ENCODE assay signal across 8 mouse cellular contexts in the genomic region with DNA sequence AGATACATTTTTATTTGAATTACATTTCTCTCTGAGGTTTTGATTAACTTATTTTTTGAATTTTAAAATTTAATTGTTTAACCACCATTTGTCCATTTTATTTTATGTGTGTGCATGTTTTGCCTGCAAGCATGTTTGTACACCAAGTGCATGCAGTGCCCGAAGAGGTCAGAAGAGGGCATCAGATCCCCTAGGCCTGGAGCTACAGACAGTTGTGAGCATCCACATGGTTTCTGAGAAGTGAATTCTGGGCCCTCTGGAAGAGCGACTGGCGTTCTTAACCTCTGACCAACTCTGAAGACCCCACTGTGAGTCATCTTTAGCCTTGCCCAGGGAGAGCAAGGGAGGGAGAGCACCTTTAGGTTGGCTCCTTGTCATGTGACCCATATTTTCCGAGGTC. TPM values are rescaled to one million over a fixed set of nuclear protein-coding genes. Genes with fewer than 3 reads are reported as not detected.
DNase-seq lines count a peak whose midpoint lies in the region; ATAC-seq and TF ChIP-seq lines count a peak whose summit lies in the region.
"Had no signal": no experiment of that assay in that cellular context is flagged by ENCODE, and none has a peak within 500 bp of the region (broad histone marks: within the 10 kb centered on the region; RNA-seq: fewer than 3 reads in every experiment).

No protein-coding gene starts in this region.

- no peak overlapping the region for H3K4me3 ChIP-seq in hindbrain, postnatal 0 days (ENCODE audit: low read length)
- H3K4me3 ChIP-seq in hindbrain, embryonic 13.5 days, result no peak overlapping the region
- no peak overlapping the region for H3K4me3 ChIP-seq in E14TG2a.4 (replicated peaks; ENCODE audit: low read length)
- H3K4me3 ChIP-seq in liver, embryonic 11.5 days (ENCODE audit: low read depth, low read length), result no peak overlapping the region

- no peak overlapping the region for H3K27ac ChIP-seq in hindbrain, postnatal 0 days
- no peak overlapping the region for H3K27ac ChIP-seq in hindbrain, embryonic 13.5 days
- H3K27ac ChIP-seq in liver, embryonic 11.5 days (ENCODE audit: low read depth, low read length), result no peak overlapping the region
- H3K27ac ChIP-seq: macrophage had no signal

- H3K27me3 ChIP-seq in hindbrain, postnatal 0 days (ENCODE audit: insufficient read depth, low read length), result no peaks in the 10 kb centered on the region
- no peaks in the 10 kb centered on the region for H3K27me3 ChIP-seq in hindbrain, embryonic 13.5 days
- no peaks in the 10 kb centered on the region for H3K27me3 ChIP-seq in E14TG2a.4 (ENCODE audit: insufficient read depth, low read length)
- H3K27me3 ChIP-seq in liver, embryonic 11.5 days (replicated peaks; ENCODE audit: control insufficient read depth, insufficient read depth, low read length), result no peaks in the 10 kb centered on the region

- no peak overlapping the region for H3K9ac ChIP-seq in hindbrain, postnatal 0 days (replicated peaks; ENCODE audit: low read length)
- H3K9ac ChIP-seq in hindbrain, embryonic 13.5 days, result no peak overlapping the region
- no peak overlapping the region for H3K9ac ChIP-seq in liver, embryonic 11.5 days (ENCODE audit: low read depth, low read length)

- TF ChIP-seq CTCF in hindbrain, postnatal 0 days (IDR thresholded peaks at IDR 0.05; ENCODE audit: low read depth), result peak; percentile 66
- TF ChIP-seq CTCF in E14TG2a.4 (conservative IDR thresholded peaks at IDR 0.05; ENCODE audit: low read length), result peak; percentile 83

- H3K36me3 ChIP-seq in hindbrain, postnatal 0 days (ENCODE audit: insufficient read depth, low read length), result peaks cover 29% of the 10 kb centered on the region
- H3K36me3 ChIP-seq in hindbrain, embryonic 13.5 days, result peaks cover 25% of the 10 kb centered on the region
- H3K36me3 ChIP-seq in E14TG2a.4 (ENCODE audit: insufficient read depth, low read length), result peaks cover 27% of the 10 kb centered on the region
- H3K36me3 ChIP-seq in liver, embryonic 11.5 days (ENCODE audit: control insufficient read depth, insufficient read depth, low read length), result 0 out of 2 replicates have a peak, but pooled peaks cover 2% of the 10 kb centered on the region

- H3K4me1 ChIP-seq in hindbrain, postnatal 0 days (ENCODE audit: insufficient read depth, low read length), result no peaks in the 10 kb centered on the region
- peaks cover 8% of the 10 kb centered on the region for H3K4me1 ChIP-seq in hindbrain, embryonic 13.5 days (replicated peaks)
- peaks cover 10% of the 10 kb centered on the region for H3K4me1 ChIP-seq in E14TG2a.4 (replicated peaks; ENCODE audit: low read depth, low read length)
- H3K4me1 ChIP-seq in liver, embryonic 11.5 days (replicated peaks; ENCODE audit: control insufficient read depth, insufficient read depth, low read length), result peaks cover 2% of the 10 kb centered on the region

- no peaks in the 10 kb centered on the region for H3K9me3 ChIP-seq in hindbrain, postnatal 0 days (ENCODE audit: low read length)
- no peaks in the 10 kb centered on the region for H3K9me3 ChIP-seq in hindbrain, embryonic 13.5 days
- H3K9me3 ChIP-seq in E14TG2a.4 (ENCODE audit: low read length), result no peaks in the 10 kb centered on the region
- H3K9me3 ChIP-seq in liver, embryonic 11.5 days (ENCODE audit: control insufficient read depth, low read length), result no peaks in the 10 kb centered on the region

- ATAC-seq in hindbrain, postnatal 0 days, result no peak
- no peak for ATAC-seq in hindbrain, embryonic 13.5 days (ENCODE audit: low FRiP score)
- ATAC-seq in liver, embryonic 11.5 days (replicated peaks; ENCODE audit: low FRiP score), result peak; percentile 44; the same call in 1 of the 2 replicates
- ATAC-seq in activated CD4-positive, CD25-positive, alpha-beta regulatory T cell, adult 4 months, result no peak

- no peak overlapping the region for H3K4me2 ChIP-seq in hindbrain, postnatal 0 days (ENCODE audit: low read depth, low read length)
- no peak overlapping the region for H3K4me2 ChIP-seq in hindbrain, embryonic 13.5 days
- no peak overlapping the region for H3K4me2 ChIP-seq in liver, embryonic 11.5 days

- DNase-seq in hindbrain, postnatal 0 days (ENCODE audit: low spot score), result peak; percentile 52
- DNase-seq in adipocyte (ENCODE audit: low spot score), result peak; percentile 30
- no peak for DNase-seq in liver, embryonic 11.5 days (ENCODE audit: low spot score)
- DNase-seq in spleen, postnatal 4 days (ENCODE audit: low spot score in 2 of 2), result peak; percentile 75 to 87

- 83% methylated on average over 4 of the region's 4 CpGs for WGBS in hindbrain, postnatal 0 days
- 86% methylated on average over 4 of the region's 4 CpGs for WGBS in hindbrain, embryonic 13.5 days
- 73% methylated on average over 4 of the region's 4 CpGs for WGBS in liver, embryonic 11.5 days

RNA-seq across cellular contexts. Expression of gene Golgb1, which starts 9.9 kb away (rescaled TPM):
- total RNA-seq in hindbrain, postnatal 0 days (2014; rRNA removed), result 36.3 and 53.2 TPM in 2 replicates
- polyA plus RNA-seq in hindbrain, postnatal 0 days (2015; fragmentation: Nextera tagmentation; extraction: Ambion mirVana), result 90.5 and 104 TPM in 2 replicates
- polyA plus RNA-seq in hindbrain, embryonic 13.5 days (2015; fragmentation: Nextera tagmentation; extraction: Ambion mirVana), result 93.7 and 95.3 TPM in 2 replicates
- 41.5 and 50.5 TPM in 2 replicates for polyA plus RNA-seq in liver, embryonic 11.5 days (2014; fragmentation: Nextera tagmentation; extraction: Ambion mirVana)
- polyA plus RNA-seq in activated CD4-positive, CD25-positive, alpha-beta regulatory T cell, adult 4 months (2017; shearing (Covaris generic)), result 10 to 100 TPM; 39.5 to 40.1 TPM

RNA-seq across cellular contexts. Expression of gene Eaf2, which starts 10.1 kb away (rescaled TPM):
- 0.16 TPM in 1 of 2 replicates, not detected in the other for total RNA-seq in hindbrain, postnatal 0 days (2014; rRNA removed)
- polyA plus RNA-seq in hindbrain, postnatal 0 days (2015; fragmentation: Nextera tagmentation; extraction: Ambion mirVana), result 1.2 and 1.4 TPM in 2 replicates
- polyA plus RNA-seq in hindbrain, embryonic 13.5 days (2015; fragmentation: Nextera tagmentation; extraction: Ambion mirVana), result 0.36 and 0.52 TPM in 2 replicates
- 0.53 and 0.71 TPM in 2 replicates for polyA plus RNA-seq in liver, embryonic 11.5 days (2014; fragmentation: Nextera tagmentation; extraction: Ambion mirVana)
- 1 to 10 TPM; 1.4 to 2.5 TPM for polyA plus RNA-seq in activated CD4-positive, CD25-positive, alpha-beta regulatory T cell, adult 4 months (2017; shearing (Covaris generic))
- polyA plus RNA-seq: macrophage had no signal

RNA-seq across cellular contexts. Expression of gene Hcls1, which starts 49.9 kb away (rescaled TPM):
- 0.78 and 1.7 TPM in 2 replicates for total RNA-seq in hindbrain, postnatal 0 days (2014; rRNA removed)
- polyA plus RNA-seq in hindbrain, postnatal 0 days (2015; fragmentation: Nextera tagmentation; extraction: Ambion mirVana), result 2.1 and 2.2 TPM in 2 replicates
- polyA plus RNA-seq in hindbrain, embryonic 13.5 days (2015; fragmentation: Nextera tagmentation; extraction: Ambion mirVana), result 2.2 and 2.6 TPM in 2 replicates
- polyA plus RNA-seq in liver, embryonic 11.5 days (2014; fragmentation: Nextera tagmentation; extraction: Ambion mirVana), result 5.4 and 8.3 TPM in 2 replicates
- 100 to 1,000 TPM; 134 to 224 TPM for polyA plus RNA-seq in activated CD4-positive, CD25-positive, alpha-beta regulatory T cell, adult 4 months (2017; shearing (Covaris generic))

RNA-seq across cellular contexts. Expression of gene Iqcb1, which starts 56.7 kb away (rescaled TPM):
- 17.3 and 23.0 TPM in 2 replicates for total RNA-seq in hindbrain, postnatal 0 days (2014; rRNA removed)
- 55.6 and 65.5 TPM in 2 replicates for polyA plus RNA-seq in hindbrain, postnatal 0 days (2015; fragmentation: Nextera tagmentation; extraction: Ambion mirVana)
- 68.8 and 69.8 TPM in 2 replicates for polyA plus RNA-seq in hindbrain, embryonic 13.5 days (2015; fragmentation: Nextera tagmentation; extraction: Ambion mirVana)
- polyA plus RNA-seq in liver, embryonic 11.5 days (2014; fragmentation: Nextera tagmentation; extraction: Ambion mirVana), result 30.3 and 32.1 TPM in 2 replicates
- polyA plus RNA-seq in activated CD4-positive, CD25-positive, alpha-beta regulatory T cell, adult 4 months (2017; shearing (Covaris generic)), result 10 to 100 TPM; 12.1 to 22.1 TPM

Comparison
In these comparisons a context has a peak if more than half of its experiments do, and no peak if none do; other contexts are left out.
1. RNA of gene Hcls1, which starts 49.9 kb away (polyA plus RNA-seq): 134 to 224 TPM in activated CD4-positive, CD25-positive, alpha-beta regulatory T cell, adult 4 months; 5.4 to 8.3 TPM in liver, embryonic 11.5 days, 2.1 to 2.2 TPM in hindbrain, postnatal 0 days and 2.2 to 2.6 TPM in hindbrain, embryonic 13.5 days; every median in the first group is over 10 times any median in the second.